Mouse (Mus musculus) midbrain, embryonic 10.5 days (tissue): ENCODE data around the gene Ambra1. TPM values are rescaled to one million over a fixed set of nuclear protein-coding genes. Genes with fewer than 3 reads are reported as not detected.

ENCODE experiments used
- DNase-seq: peaks from one replicate; pipeline ENCODE4 v3.0.0-alpha.2; 2017; ENCODE audit warnings: low spot score
- H3K27ac ChIP-seq: fragments of 300-500 bp; sonication (generic); replicated peaks from 2 replicates; pipeline ENCODE4 v1.5.1; 2016; ENCODE audit warnings: mild to moderate bottlenecking
- H3K27me3 ChIP-seq: fragments of 300-500 bp; sonication (generic); 2 replicates; pipeline ENCODE4 v1.6.1; 2016; ENCODE audit warnings: low read depth, mild to moderate bottlenecking; ENCODE audit not compliant: poor library complexity, severe bottlenecking
- H3K36me3 ChIP-seq: fragments of 300-500 bp; sonication (generic); 2 replicates; pipeline ENCODE4 v1.6.1; 2016; ENCODE audit warnings: mild to moderate bottlenecking, moderate library complexity
- H3K4me1 ChIP-seq: fragments of 300-500 bp; sonication (generic); 2 replicates; pipeline ENCODE4 v1.6.1; 2016
- H3K4me3 ChIP-seq: fragments of 300-500 bp; sonication (generic); 2 replicates; pipeline ENCODE4 v1.5.1; 2016; ENCODE audit warnings: mild to moderate bottlenecking, moderate library complexity
- H3K9me3 ChIP-seq: fragments of 300-500 bp; sonication (generic); replicated peaks from 2 replicates; pipeline ENCODE4 v1.6.1; 2016; ENCODE audit warnings: mild to moderate bottlenecking
- WGBS: fragments of 180-500 bp; shearing (Covaris S2); methylation state at CpG from one replicate; pipeline ENCODE4 v1.1.7; 2016; 5-methylcytosine and 5-hydroxymethylcytosine counted together
- polyA plus RNA-seq: library from polyadenylated mRNA; unstranded; fragments of >200 nt; fragmentation: Nextera tagmentation; extraction: Ambion mirVana; gene quantifications from 2 replicates; pipeline ENCODE4 v1.2.1, GENCODE M21; 2016

The Ambra1 gene
- polyA plus RNA-seq, 1 experiment from 2014 or later = 21.2 TPM

GRCm38 (mm10) chr2:91955121-91955591 lies 225.2 kb downstream of the Ambra1 start:
- Histone ChIP-seq H3K27ac (no peak overlapping the region), H3K4me1 (peaks cover 41% of the 10 kb centered on the region), H3K27me3 (no peaks in the 10 kb centered on the region), H3K9me3 (no peaks in the 10 kb centered on the region), H3K4me3 (no peak overlapping the region), H3K36me3 (0 out of 2 replicates have a peak, but pooled peaks cover 3% of the 10 kb centered on the region)
- WGBS = 92% methylated on average over 4 of the region's 4 CpGs
- no peak for DNase-seq

DNA sequence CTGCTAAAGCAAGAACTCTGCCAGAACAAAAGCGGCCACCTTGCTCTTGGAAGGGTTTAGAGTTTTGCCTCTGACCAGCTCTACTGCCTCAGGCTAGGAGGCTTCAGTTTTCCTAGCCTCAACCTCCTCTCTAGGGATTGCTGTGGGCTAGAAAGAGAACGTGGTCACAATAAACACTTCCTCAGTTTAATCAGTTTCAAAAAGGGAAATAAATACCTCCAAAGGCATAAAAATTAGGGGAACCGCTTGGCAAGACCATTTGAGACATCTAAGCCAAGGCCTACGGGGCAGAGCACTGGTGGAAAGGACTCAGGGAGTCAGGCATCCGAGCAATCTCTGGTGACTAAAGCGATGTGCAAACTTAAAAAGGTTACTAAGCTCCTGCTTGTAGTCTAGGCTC lies 225.9 kb downstream of the Ambra1 start:
- WGBS = 86% methylated on average over 6 of the region's 6 CpGs
- Histone ChIP-seq H3K27ac (no peak overlapping the region), H3K9me3 (no peaks in the 10 kb centered on the region), H3K4me1 (peaks cover 37% of the 10 kb centered on the region), H3K4me3 (no peak overlapping the region), H3K27me3 (no peaks in the 10 kb centered on the region), H3K36me3 (0 out of 2 replicates have a peak, but pooled peaks cover 7% of the 10 kb centered on the region)
- DNase-seq = no peak

DNA sequence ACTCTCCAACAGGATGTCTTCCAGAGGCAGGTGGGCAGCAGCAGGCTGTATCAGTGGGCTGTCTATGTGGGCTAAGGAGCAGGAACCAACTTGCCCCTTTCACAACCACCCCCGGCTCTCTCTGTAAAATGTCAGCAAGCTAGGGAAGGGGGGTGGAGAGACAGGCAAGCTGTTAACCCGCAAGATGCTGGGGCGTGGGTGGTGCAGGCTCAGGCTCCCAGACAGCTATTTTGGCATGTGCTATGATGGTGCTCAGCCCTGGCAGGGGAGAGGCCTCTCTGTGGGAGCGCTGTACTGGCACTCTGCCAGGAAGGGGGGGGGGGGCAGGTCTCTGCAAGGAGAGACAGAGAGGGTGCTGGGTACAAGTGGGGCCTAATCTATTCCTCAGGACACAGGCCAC lies 227.2 kb downstream of the Ambra1 start:
- Histone ChIP-seq H3K4me1 (peaks cover 47% of the 10 kb centered on the region), H3K27ac (0 out of 2 replicates have a peak overlapping the region, but pooled peaks have one; percentile 5), H3K9me3 (no peaks in the 10 kb centered on the region), H3K36me3 (0 out of 2 replicates have a peak, but pooled peaks cover 7% of the 10 kb centered on the region), H3K4me3 (no peak overlapping the region), H3K27me3 (no peaks in the 10 kb centered on the region)
- no peak for DNase-seq
- 77% methylated on average over 4 of the region's 4 CpGs for WGBS

GRCm38 (mm10) chr2:91958049-91958448 lies 228.1 kb downstream of the Ambra1 start:
- H3K4me1 ChIP-seq = peaks cover 57% of the 10 kb centered on the region

GRCm38 (mm10) chr2:91958701-91959457 lies 228.9 kb downstream of the Ambra1 start:
- H3K4me1 ChIP-seq = peaks cover 61% of the 10 kb centered on the region

More at GRCm38 (mm10) chr2:91958049-91958448, 228.1 kb downstream of the Ambra1 start:
- 88% methylated on average over 8 of the region's 8 CpGs for WGBS
- Histone ChIP-seq H3K36me3 (0 out of 2 replicates have a peak, but pooled peaks cover 7% of the 10 kb centered on the region), H3K27ac (no peak overlapping the region), H3K27me3 (no peaks in the 10 kb centered on the region), H3K9me3 (no peaks in the 10 kb centered on the region), H3K4me3 (no peak overlapping the region)
- no peak for DNase-seq

DNA sequence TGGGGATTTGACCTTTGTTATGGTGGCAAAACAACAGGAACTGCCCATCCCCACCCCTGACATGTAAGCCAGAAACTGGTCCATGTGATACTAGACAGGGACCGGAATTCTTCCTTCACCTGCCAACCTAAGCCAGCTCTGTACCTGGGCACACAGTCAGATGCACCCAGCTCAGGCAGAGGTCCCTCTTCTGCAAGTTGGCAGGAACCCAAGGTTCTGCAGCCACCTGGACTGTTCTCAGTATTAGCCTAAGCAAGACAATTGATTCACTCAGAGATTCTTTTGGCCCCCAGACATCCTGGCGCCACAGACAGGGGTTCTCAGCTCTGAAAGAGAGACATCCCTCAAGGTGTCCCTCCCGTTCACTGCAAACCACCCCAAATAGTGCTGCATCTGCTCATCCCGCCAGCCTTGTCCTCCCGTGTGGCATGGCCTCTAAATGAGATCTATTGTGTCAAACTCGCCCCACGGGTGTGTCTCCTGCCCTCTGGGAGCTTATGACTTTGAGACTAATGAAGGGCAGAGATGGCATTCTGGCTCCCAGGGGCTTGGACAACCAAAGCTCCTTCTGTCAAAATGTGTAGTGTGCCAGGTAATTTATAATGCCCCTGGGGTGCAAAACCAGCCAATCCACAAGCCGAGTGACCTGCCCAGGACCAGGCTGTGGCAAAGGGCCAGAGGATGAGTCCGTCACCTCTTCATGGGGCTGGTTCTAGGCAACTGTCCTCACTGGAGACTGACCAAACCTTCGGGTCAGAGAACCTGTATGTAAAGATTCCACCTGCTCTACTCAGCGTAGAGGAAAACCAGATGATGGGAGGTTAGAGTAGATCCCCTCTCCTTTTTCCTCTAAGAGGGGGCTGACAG lies 229.8 kb downstream of the Ambra1 start:
- no peak overlapping the region for H3K27ac ChIP-seq

More at GRCm38 (mm10) chr2:91958701-91959457, 228.9 kb downstream of the Ambra1 start:
- H3K27me3 ChIP-seq = peaks cover 1% of the 10 kb centered on the region; the same call in 1 of the 2 replicates
- DNase-seq = peak; percentile 59
- 58% methylated on average over 10 of the region's 10 CpGs for WGBS
- no peak overlapping the region for H3K4me3 ChIP-seq
- H3K36me3 ChIP-seq = 0 out of 2 replicates have a peak, but pooled peaks cover 7% of the 10 kb centered on the region
- no peak overlapping the region for H3K27ac ChIP-seq
- no peaks in the 10 kb centered on the region for H3K9me3 ChIP-seq

DNA sequence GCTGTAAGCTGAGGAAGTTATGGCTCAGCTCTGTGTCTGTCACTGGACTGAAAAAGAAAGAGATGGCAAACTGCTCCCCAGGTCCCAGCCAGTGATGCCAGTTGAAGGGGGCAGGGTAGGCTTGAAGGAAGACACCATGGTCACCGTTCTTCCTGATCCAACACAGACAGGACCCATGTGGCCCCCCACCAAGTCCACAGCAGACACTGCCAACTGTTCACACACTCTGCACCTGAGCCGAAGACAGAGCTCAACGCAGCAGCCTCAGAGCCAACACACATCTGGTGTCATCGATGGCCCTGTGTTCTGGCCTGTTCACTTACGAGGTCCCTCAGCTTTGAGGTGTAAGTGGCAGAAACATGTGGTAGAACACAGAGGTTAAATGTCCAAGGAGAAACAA lies 230.5 kb downstream of the Ambra1 start:
- H3K27ac ChIP-seq = no peak overlapping the region
- peaks cover 60% of the 10 kb centered on the region for H3K4me1 ChIP-seq
- 95% methylated on average over 5 of the region's 5 CpGs for WGBS

More for the DNA sequence above, 229.8 kb downstream of the Ambra1 start:
- 0 out of 2 replicates have a peak, but pooled peaks cover 7% of the 10 kb centered on the region for H3K36me3 ChIP-seq
- 83% methylated on average over 11 of the region's 11 CpGs for WGBS
- DNase-seq = no peak
- no peaks in the 10 kb centered on the region for H3K9me3 ChIP-seq
- H3K4me3 ChIP-seq = no peak overlapping the region
- H3K4me1 ChIP-seq = peaks cover 59% of the 10 kb centered on the region
- H3K27me3 ChIP-seq = peaks cover 10% of the 10 kb centered on the region

GRCm38 (mm10) chr2:91961901-91962761 lies 232.2 kb downstream of the Ambra1 start:
- Histone ChIP-seq H3K9me3 (no peaks in the 10 kb centered on the region), H3K4me3 (peak overlapping the region; percentile 94), H3K27me3 (peaks cover 34% of the 10 kb centered on the region), H3K4me1 (peaks cover 57% of the 10 kb centered on the region), H3K27ac (0 out of 2 replicates have a peak overlapping the region, but pooled peaks have one; percentile 91), H3K36me3 (0 out of 2 replicates have a peak, but pooled peaks cover 7% of the 10 kb centered on the region)
- WGBS = 69% methylated on average over 4 of the region's 4 CpGs
- DNase-seq = no peak

More for the DNA sequence above, 230.5 kb downstream of the Ambra1 start:
- DNase-seq = no peak
- H3K9me3 ChIP-seq = no peaks in the 10 kb centered on the region
- H3K27me3 ChIP-seq = peaks cover 17% of the 10 kb centered on the region
- 0 out of 2 replicates have a peak, but pooled peaks cover 7% of the 10 kb centered on the region for H3K36me3 ChIP-seq
- no peak overlapping the region for H3K4me3 ChIP-seq

- Histone ChIP-seq H3K4me3 (peak overlapping the region; percentile 94), H3K9me3 (no peaks in the 10 kb centered on the region), H3K27me3 (peaks cover 38% of the 10 kb centered on the region), H3K36me3 (0 out of 2 replicates have a peak, but pooled peaks cover 7% of the 10 kb centered on the region), H3K27ac (peak overlapping the region; percentile 91), H3K4me1 (peaks cover 55% of the 10 kb centered on the region)
- WGBS = under 1% methylated on average over 39 of the region's 39 CpGs
- DNase-seq = no peak
Observed at GRCm38 (mm10) chr2:91962864-91963401, 233.0 kb downstream of the Ambra1 start.

- WGBS = under 1% methylated on average over 57 of the region's 57 CpGs
Observed at GRCm38 (mm10) chr2:91963443-91963932, 233.6 kb downstream of the Ambra1 start.

GRCm38 (mm10) chr2:91964610-91965204 lies 234.8 kb downstream of the Ambra1 start:
- 0 out of 2 replicates have a peak, but pooled peaks cover 4% of the 10 kb centered on the region for H3K36me3 ChIP-seq
- no peaks in the 10 kb centered on the region for H3K9me3 ChIP-seq
- H3K4me3 ChIP-seq = peak overlapping the region; percentile 36
- 66% methylated on average over 3 of the region's 3 CpGs for WGBS
- peak overlapping the region; percentile 65; the same call in 1 of the 2 replicates for H3K27ac ChIP-seq
- H3K4me1 ChIP-seq = peaks cover 51% of the 10 kb centered on the region
- H3K27me3 ChIP-seq = peaks cover 48% of the 10 kb centered on the region
- DNase-seq = no peak

More at GRCm38 (mm10) chr2:91963443-91963932, 233.6 kb downstream of the Ambra1 start:
- Histone ChIP-seq H3K27ac (peak overlapping the region; percentile 91), H3K4me3 (peak overlapping the region; percentile 94), H3K36me3 (0 out of 2 replicates have a peak, but pooled peaks cover 7% of the 10 kb centered on the region), H3K9me3 (no peaks in the 10 kb centered on the region), H3K4me1 (peaks cover 60% of the 10 kb centered on the region), H3K27me3 (peaks cover 42% of the 10 kb centered on the region)
- peak; percentile 95 for DNase-seq
